Mouse (Mus musculus): ENCODE data around the gene Bloc1s3. TPM values are rescaled to one million over a fixed set of nuclear protein-coding genes. Genes with fewer than 3 reads are reported as not detected.

Gene Bloc1s3
- 4.6 and 5.2 TPM in 2 replicates for total RNA-seq (2014; fragmentation: Nextera tagmentation)
- total RNA-seq (2017) = 4.2 and 5.2 TPM in 2 replicates
- polyA plus RNA-seq (2012) = 5.7 and 6.0 TPM in 2 replicates

DNA sequence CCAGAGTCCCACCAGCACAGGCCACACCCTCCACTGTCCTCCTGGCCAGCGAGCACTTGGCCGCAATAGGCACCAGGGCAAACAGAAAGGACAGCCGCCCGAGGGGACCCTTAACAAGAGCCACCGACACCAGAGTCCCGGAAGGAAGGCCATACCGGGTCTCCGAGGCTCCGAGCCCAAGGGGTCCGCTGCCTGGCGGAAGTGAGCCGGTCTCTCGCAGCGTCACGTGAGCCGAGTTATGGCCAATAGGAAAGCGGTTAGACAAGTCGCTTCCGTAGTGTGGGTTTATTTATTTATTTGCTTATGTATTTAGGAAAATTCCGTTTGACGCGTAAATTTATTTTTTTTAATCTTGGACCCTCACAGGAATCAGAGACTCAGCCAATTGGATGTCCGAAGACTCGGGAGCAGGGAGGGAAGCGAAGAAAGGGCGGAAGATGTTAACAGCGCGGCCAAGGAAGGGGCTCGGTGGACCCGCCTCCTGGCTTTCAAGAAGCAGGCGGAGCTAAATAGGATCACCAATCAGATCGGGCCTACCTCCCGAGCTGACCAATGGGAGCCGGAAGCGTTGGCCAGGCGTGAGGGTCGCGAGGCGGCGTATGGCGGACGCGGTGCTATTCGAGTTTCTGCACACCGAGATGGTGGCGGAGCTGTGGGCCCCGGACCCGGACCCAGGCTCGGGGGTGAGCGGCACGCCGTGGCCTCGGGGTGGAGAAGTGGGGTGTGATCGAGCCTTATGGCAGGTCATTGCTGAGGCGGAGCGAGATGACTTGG is at the start of gene Bloc1s3, which contains the start of gene Trappc6a:
Gene Bloc1s3 (minus strand): TSS at position 218 of the 774 bp plus-strand sequence.
Gene Trappc6a (plus strand): TSS at position 246 of the 774 bp plus-strand sequence.
- Histone ChIP-seq H3K9me3 (replicated peaks) (no peaks in the 10 kb centered on the region), H3K36me3 (replicated peaks) (peaks cover 51% of the 10 kb centered on the region), H3K4me1 (ENCODE audit: insufficient read depth, low read depth, low read length) (peaks cover 42% of the 10 kb centered on the region), H3K4me3 (ENCODE audit: low read depth, low read length) (peak within 1 kb of the TSS; percentile 92), H3K27me3 (ENCODE audit: insufficient read depth, low read length) (no peaks in the 10 kb centered on the region)
- ATAC-seq (ENCODE audit: extremely low read depth, insufficient number of reproducible peaks, low FRiP score, poor library complexity, severe bottlenecking) = peak; percentile 91
- peak; percentile 99 for DNase-seq (ENCODE audit: low spot score)
- 0 out of 2 replicates have a peak, but pooled peaks have one; percentile 60 for TF ChIP-seq POLR2AphosphoS5 (IDR thresholded peaks at IDR 0.05; ENCODE audit: insufficient replicate concordance, low read depth, low read length)
- no peak for TF ChIP-seq GATA1 (IDR thresholded peaks at IDR 0.05; ENCODE audit: borderline replicate concordance, low read length)

DNA sequence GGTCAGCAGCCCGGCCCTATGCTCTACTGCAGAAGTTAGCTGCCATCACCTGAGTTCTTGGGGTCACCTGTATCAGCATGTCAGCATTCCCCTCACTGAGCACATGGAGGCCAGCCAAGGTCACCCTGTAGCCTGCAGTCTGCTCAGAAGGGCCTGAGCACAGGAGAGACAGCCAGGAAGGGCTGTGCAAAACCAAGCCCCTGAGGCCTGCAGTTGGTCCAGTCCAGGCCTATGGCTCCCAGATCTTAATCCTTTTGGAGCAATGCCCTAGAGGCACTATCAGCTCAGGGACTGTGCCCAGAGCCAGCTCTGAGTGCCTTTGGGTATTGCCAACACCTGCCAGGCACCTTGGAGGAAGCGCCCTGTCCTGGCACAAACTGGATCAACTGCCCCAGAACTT is 48.9 kb upstream of the Bloc1s3 start:
- no peak overlapping the region for H3K4me3 ChIP-seq (ENCODE audit: low read depth, low read length)
- H3K36me3 ChIP-seq (replicated peaks) = peaks cover 82% of the 10 kb centered on the region
- H3K9me3 ChIP-seq (replicated peaks) = no peaks in the 10 kb centered on the region
- H3K27me3 ChIP-seq (ENCODE audit: insufficient read depth, low read length) = no peaks in the 10 kb centered on the region
- H3K4me1 ChIP-seq (ENCODE audit: insufficient read depth, low read depth, low read length) = peaks cover 56% of the 10 kb centered on the region
- DNase-seq (ENCODE audit: low spot score) = no peak
- TF ChIP-seq CTCF (IDR thresholded peaks at IDR 0.05; ENCODE audit: low read depth, low read length) = no peak
- no peak for TF ChIP-seq TAL1 (conservative IDR thresholded peaks at IDR 0.05; ENCODE audit: low read depth, low read length)
- no peak for TF ChIP-seq GATA1 (IDR thresholded peaks at IDR 0.05; ENCODE audit: borderline replicate concordance, low read length)
- TF ChIP-seq GATA2 (IDR thresholded peaks at IDR 0.05; ENCODE audit: borderline replicate concordance, low read depth, low read length) = no peak
- no peak for TF ChIP-seq POLR2AphosphoS5 (IDR thresholded peaks at IDR 0.05; ENCODE audit: insufficient replicate concordance, low read depth, low read length)
- ATAC-seq (ENCODE audit: extremely low read depth, insufficient number of reproducible peaks, low FRiP score, poor library complexity, severe bottlenecking) = no peak

DNA sequence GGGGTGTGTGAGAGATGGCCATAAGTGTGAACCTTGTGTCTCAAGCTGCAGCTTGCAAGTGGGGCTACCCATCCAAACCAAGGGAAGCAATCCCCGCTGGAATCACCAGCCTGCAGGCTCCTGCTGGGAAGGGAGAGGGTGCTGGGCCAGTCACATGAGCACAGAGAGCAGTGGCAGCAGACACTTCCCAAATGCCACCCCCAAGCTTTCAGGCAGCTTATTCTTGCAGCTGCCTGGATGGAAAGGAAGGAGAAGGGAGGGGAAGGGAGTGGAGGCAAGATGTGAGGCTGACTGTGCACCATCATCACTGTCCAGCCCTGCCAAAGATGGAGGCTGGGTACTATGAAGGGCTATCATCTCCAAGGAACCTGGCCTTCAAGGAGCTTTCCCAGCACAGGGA is 46.0 kb upstream of the Bloc1s3 start:
- DNase-seq (ENCODE audit: low spot score) = no peak
- Histone ChIP-seq H3K9me3 (replicated peaks) (no peaks in the 10 kb centered on the region), H3K4me1 (ENCODE audit: insufficient read depth, low read depth, low read length) (peaks cover 38% of the 10 kb centered on the region), H3K4me3 (ENCODE audit: low read depth, low read length) (no peak overlapping the region), H3K36me3 (replicated peaks) (peaks cover 97% of the 10 kb centered on the region), H3K27me3 (ENCODE audit: insufficient read depth, low read length) (no peaks in the 10 kb centered on the region)
- TF ChIP-seq TAL1 (conservative IDR thresholded peaks at IDR 0.05; ENCODE audit: low read depth, low read length) = no peak
- TF ChIP-seq GATA1 (IDR thresholded peaks at IDR 0.05; ENCODE audit: borderline replicate concordance, low read length) = no peak
- no peak for TF ChIP-seq CTCF (IDR thresholded peaks at IDR 0.05; ENCODE audit: low read depth, low read length)
- TF ChIP-seq GATA2 (IDR thresholded peaks at IDR 0.05; ENCODE audit: borderline replicate concordance, low read depth, low read length) = no peak
- no peak for ATAC-seq (ENCODE audit: extremely low read depth, insufficient number of reproducible peaks, low FRiP score, poor library complexity, severe bottlenecking)

DNA sequence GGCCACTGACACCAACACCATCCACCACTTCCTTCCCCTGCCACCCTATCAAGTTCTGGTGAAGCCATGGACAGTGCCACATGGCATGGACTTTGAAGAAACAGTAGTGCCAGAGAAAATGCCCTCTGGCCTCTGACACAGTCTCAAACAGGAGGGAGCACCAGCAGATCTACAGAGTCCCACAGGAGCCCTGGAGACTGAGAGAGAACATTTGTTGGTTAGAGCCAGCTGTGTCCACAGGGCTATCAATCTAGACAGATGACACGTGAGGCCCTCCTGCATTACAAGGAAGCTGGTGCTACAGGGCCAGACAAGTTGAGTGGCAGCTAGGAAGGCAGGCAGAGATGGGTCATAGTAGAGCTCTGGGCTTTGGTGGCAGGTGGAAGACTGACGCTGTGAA is 44.3 kb upstream of the Bloc1s3 start:
- no peaks in the 10 kb centered on the region for H3K9me3 ChIP-seq (replicated peaks)
- H3K4me3 ChIP-seq (ENCODE audit: low read depth, low read length) = no peak overlapping the region
- no peak for ATAC-seq (ENCODE audit: extremely low read depth, insufficient number of reproducible peaks, low FRiP score, poor library complexity, severe bottlenecking)
- H3K4me1 ChIP-seq (ENCODE audit: insufficient read depth, low read depth, low read length) = peaks cover 26% of the 10 kb centered on the region
- no peak for TF ChIP-seq GATA1 (IDR thresholded peaks at IDR 0.05; ENCODE audit: borderline replicate concordance, low read length)
- TF ChIP-seq CTCF (IDR thresholded peaks at IDR 0.05; ENCODE audit: low read depth, low read length) = no peak
- no peak for TF ChIP-seq POLR2AphosphoS5 (IDR thresholded peaks at IDR 0.05; ENCODE audit: insufficient replicate concordance, low read depth, low read length)
- no peak for TF ChIP-seq GATA2 (IDR thresholded peaks at IDR 0.05; ENCODE audit: borderline replicate concordance, low read depth, low read length)
- no peak for TF ChIP-seq TAL1 (conservative IDR thresholded peaks at IDR 0.05; ENCODE audit: low read depth, low read length)
- H3K27me3 ChIP-seq (ENCODE audit: insufficient read depth, low read length) = no peaks in the 10 kb centered on the region
- H3K36me3 ChIP-seq (replicated peaks) = peaks cover 97% of the 10 kb centered on the region
- DNase-seq (ENCODE audit: low spot score) = no peak

- Histone ChIP-seq H3K4me3 (ENCODE audit: low read depth, low read length) (no peak overlapping the region), H3K9me3 (replicated peaks) (no peaks in the 10 kb centered on the region), H3K27me3 (ENCODE audit: insufficient read depth, low read length) (no peaks in the 10 kb centered on the region), H3K4me1 (ENCODE audit: insufficient read depth, low read depth, low read length) (peaks cover 22% of the 10 kb centered on the region), H3K36me3 (replicated peaks) (peaks cover 97% of the 10 kb centered on the region)
- ATAC-seq (ENCODE audit: extremely low read depth, insufficient number of reproducible peaks, low FRiP score, poor library complexity, severe bottlenecking) = no peak
- DNase-seq (ENCODE audit: low spot score) = no peak
- TF ChIP-seq CTCF (IDR thresholded peaks at IDR 0.05; ENCODE audit: low read depth, low read length) (no peak), TAL1 (conservative IDR thresholded peaks at IDR 0.05; ENCODE audit: low read depth, low read length) (no peak), POLR2AphosphoS5 (IDR thresholded peaks at IDR 0.05; ENCODE audit: insufficient replicate concordance, low read depth, low read length) (no peak), GATA1 (IDR thresholded peaks at IDR 0.05; ENCODE audit: borderline replicate concordance, low read length) (no peak), GATA2 (IDR thresholded peaks at IDR 0.05; ENCODE audit: borderline replicate concordance, low read depth, low read length) (no peak)
Measured at GRCm38 (mm10) chr7:19551634-19552033, 43.5 kb upstream of the Bloc1s3 start.

- Histone ChIP-seq H3K4me3 (ENCODE audit: low read depth, low read length) (no peak overlapping the region), H3K27me3 (ENCODE audit: insufficient read depth, low read length) (no peaks in the 10 kb centered on the region), H3K36me3 (replicated peaks) (peaks cover 92% of the 10 kb centered on the region), H3K9me3 (replicated peaks) (no peaks in the 10 kb centered on the region), H3K4me1 (ENCODE audit: insufficient read depth, low read depth, low read length) (peaks cover 23% of the 10 kb centered on the region)
- no peak for ATAC-seq (ENCODE audit: extremely low read depth, insufficient number of reproducible peaks, low FRiP score, poor library complexity, severe bottlenecking)
- TF ChIP-seq POLR2AphosphoS5 (IDR thresholded peaks at IDR 0.05; ENCODE audit: insufficient replicate concordance, low read depth, low read length) = no peak
- no peak for TF ChIP-seq GATA2 (IDR thresholded peaks at IDR 0.05; ENCODE audit: borderline replicate concordance, low read depth, low read length)
- TF ChIP-seq CTCF (IDR thresholded peaks at IDR 0.05; ENCODE audit: low read depth, low read length) = no peak
- TF ChIP-seq GATA1 (IDR thresholded peaks at IDR 0.05; ENCODE audit: borderline replicate concordance, low read length) = no peak
- no peak for TF ChIP-seq TAL1 (conservative IDR thresholded peaks at IDR 0.05; ENCODE audit: low read depth, low read length)
- no peak for DNase-seq (ENCODE audit: low spot score)
Measured at GRCm38 (mm10) chr7:19549394-19549793, 41.2 kb upstream of the Bloc1s3 start.
